Mouse (Mus musculus) hindbrain, postnatal 0 days (tissue): ENCODE measurements at regions not wholly inside any gene's neighbourhood (a gene's known extent, or its start where the extent isn't known, plus 50 kb on each side); places are given as distances from the start of the nearest gene placed in this dataset.

Experiments used
- ATAC-seq: fragments of 200-750 bp; cut with Nextera tagmentation; 2 replicates; pipeline ENCODE4 v1.8.0; 2017; ENCODE audit warnings: mild to moderate bottlenecking, moderate TSS enrichment, moderate library complexity
- DNase-seq: peaks from one replicate; pipeline ENCODE4 v3.0.0-alpha.2; 2015; ENCODE audit warnings: low spot score
- H3K27ac ChIP-seq: fragments of 300-500 bp; sonication (generic); 2 replicates; pipeline ENCODE4 v1.5.1; 2014; ENCODE audit warnings: mild to moderate bottlenecking
- H3K27me3 ChIP-seq: fragments of 300-500 bp; sonication (generic); 2 replicates; pipeline ENCODE4 v1.6.1; 2014; ENCODE audit warnings: low read length, mixed read lengths; ENCODE audit not compliant: insufficient read depth
- H3K36me3 ChIP-seq: fragments of 300-500 bp; sonication (generic); 2 replicates; pipeline ENCODE4 v1.6.1; 2014; ENCODE audit warnings: low read length, mixed read lengths; ENCODE audit not compliant: insufficient read depth
- H3K4me1 ChIP-seq: fragments of 300-500 bp; sonication (generic); 2 replicates; pipeline ENCODE4 v1.6.1; 2014; ENCODE audit warnings: antibody characterized with exemption, low read length, mixed read lengths; ENCODE audit not compliant: insufficient read depth
- H3K4me2 ChIP-seq: fragments of 300-500 bp; sonication (generic); 2 replicates; pipeline ENCODE4 v1.6.1; 2014; ENCODE audit warnings: low read depth, mild to moderate bottlenecking, low read length, moderate library complexity, mixed read lengths
- H3K4me3 ChIP-seq: fragments of 300-500 bp; sonication (generic); 2 replicates; pipeline ENCODE4 v1.5.1; 2014; ENCODE audit warnings: low read length
- H3K9ac ChIP-seq: fragments of 300-500 bp; sonication (generic); replicated peaks from 2 replicates; pipeline ENCODE4 v1.6.1; 2014; ENCODE audit warnings: mild to moderate bottlenecking, low read length, moderate library complexity, mixed read lengths
- H3K9me3 ChIP-seq: fragments of 300-500 bp; sonication (generic); 2 replicates; pipeline ENCODE4 v1.6.1; 2016; ENCODE audit warnings: low read length, mixed read lengths
- CTCF ChIP-seq: IDR thresholded peaks from 2 replicates; pipeline ENCODE4 v1.5.1; 2016; ENCODE audit warnings: antibody characterized with exemption, control low read depth, low read depth
- WGBS: fragments of 180-500 bp; shearing (Covaris S2); extraction: QIAGEN DNeasy Blood & Tissue Kit; methylation state at CpG from one replicate; pipeline ENCODE4 v1.1.7; 2014; 5-methylcytosine and 5-hydroxymethylcytosine counted together

GRCm38 (mm10) chr6:51081056-51081455, 351.4 kb upstream of the Nfe2l3 start:
- no peak for ATAC-seq
- WGBS, result 85% methylated on average over 5 of the region's 5 CpGs
- Histone ChIP-seq H3K27ac (no peak overlapping the region), H3K36me3 (no peaks in the 10 kb centered on the region), H3K4me1 (peaks cover 6% of the 10 kb centered on the region; the same call in 1 of the 2 replicates), H3K27me3 (no peaks in the 10 kb centered on the region), H3K4me2 (no peak overlapping the region), H3K9me3 (no peaks in the 10 kb centered on the region), H3K9ac (no peak overlapping the region), H3K4me3 (no peak overlapping the region)
- no peak for DNase-seq
- TF ChIP-seq CTCF, result no peak

- 84% methylated on average over 9 of the region's 9 CpGs for WGBS
- ATAC-seq (no peak), DNase-seq (no peak)
- Histone ChIP-seq H3K9ac (no peak overlapping the region), H3K4me3 (no peak overlapping the region), H3K27me3 (no peaks in the 10 kb centered on the region), H3K9me3 (no peaks in the 10 kb centered on the region), H3K4me1 (no peaks in the 10 kb centered on the region), H3K4me2 (no peak overlapping the region), H3K36me3 (no peaks in the 10 kb centered on the region), H3K27ac (no peak overlapping the region)
- no peak for TF ChIP-seq CTCF
Observed at GRCm38 (mm10) chr6:51084656-51085055, 347.8 kb upstream of the Nfe2l3 start.

- no peaks in the 10 kb centered on the region for H3K9me3 ChIP-seq
- no peak overlapping the region for H3K9ac ChIP-seq
- peak; percentile 52 for TF ChIP-seq CTCF
- ATAC-seq (no peak), DNase-seq (no peak)
- WGBS, result 56% methylated on average over 2 of the region's 2 CpGs
- H3K36me3 ChIP-seq, result no peaks in the 10 kb centered on the region
- no peaks in the 10 kb centered on the region for H3K4me1 ChIP-seq
- H3K4me3 ChIP-seq, result no peak overlapping the region
- no peak overlapping the region for H3K4me2 ChIP-seq
- H3K27ac ChIP-seq, result no peak overlapping the region
- no peaks in the 10 kb centered on the region for H3K27me3 ChIP-seq
Observed at GRCm38 (mm10) chr6:51085547-51085946, 346.9 kb upstream of the Nfe2l3 start.

GRCm38 (mm10) chr6:51086347-51086746, 346.1 kb upstream of the Nfe2l3 start:
- H3K4me2 ChIP-seq, result no peak overlapping the region
- H3K27ac ChIP-seq, result no peak overlapping the region
- H3K36me3 ChIP-seq, result no peaks in the 10 kb centered on the region
- 93% methylated on average over 4 of the region's 4 CpGs for WGBS
- ATAC-seq (no peak), DNase-seq (no peak)
- H3K4me3 ChIP-seq, result no peak overlapping the region
- H3K9ac ChIP-seq, result no peak overlapping the region
- H3K4me1 ChIP-seq, result no peaks in the 10 kb centered on the region
- H3K27me3 ChIP-seq, result no peaks in the 10 kb centered on the region
- no peak for TF ChIP-seq CTCF
- H3K9me3 ChIP-seq, result no peaks in the 10 kb centered on the region

GRCm38 (mm10) chr6:51087806-51088205, 344.7 kb upstream of the Nfe2l3 start:
- no peaks in the 10 kb centered on the region for H3K4me1 ChIP-seq
- no peak overlapping the region for H3K4me3 ChIP-seq
- DNase-seq, result no peak
- ATAC-seq, result no peak
- no peak for TF ChIP-seq CTCF
- no peaks in the 10 kb centered on the region for H3K9me3 ChIP-seq
- no peak overlapping the region for H3K9ac ChIP-seq
- H3K4me2 ChIP-seq, result no peak overlapping the region
- no peaks in the 10 kb centered on the region for H3K36me3 ChIP-seq
- no peaks in the 10 kb centered on the region for H3K27me3 ChIP-seq
- no peak overlapping the region for H3K27ac ChIP-seq
- WGBS, result 83% methylated on average over 2 of the region's 2 CpGs

GRCm38 (mm10) chr6:51088641-51089372, 343.7 kb upstream of the Nfe2l3 start:
- ATAC-seq (no peak), DNase-seq (no peak)
- no peaks in the 10 kb centered on the region for H3K27me3 ChIP-seq
- WGBS, result 55% methylated on average over 6 of the region's 6 CpGs
- H3K4me3 ChIP-seq, result no peak overlapping the region
- no peak overlapping the region for H3K4me2 ChIP-seq
- H3K36me3 ChIP-seq, result no peaks in the 10 kb centered on the region
- H3K9me3 ChIP-seq, result no peaks in the 10 kb centered on the region
- no peak overlapping the region for H3K9ac ChIP-seq
- no peaks in the 10 kb centered on the region for H3K4me1 ChIP-seq
- no peak for TF ChIP-seq CTCF
- H3K27ac ChIP-seq, result no peak overlapping the region

- WGBS, result 90% methylated on average over 4 of the region's 4 CpGs
- Histone ChIP-seq H3K9me3 (no peaks in the 10 kb centered on the region), H3K27ac (no peak overlapping the region), H3K27me3 (no peaks in the 10 kb centered on the region), H3K9ac (no peak overlapping the region), H3K4me1 (no peaks in the 10 kb centered on the region), H3K36me3 (no peaks in the 10 kb centered on the region), H3K4me3 (no peak overlapping the region), H3K4me2 (no peak overlapping the region)
- no peak for ATAC-seq
- no peak for TF ChIP-seq CTCF
- no peak for DNase-seq
Observed at GRCm38 (mm10) chr6:51093196-51093595, 339.3 kb upstream of the Nfe2l3 start.
